8 mouse cellular contexts compared by ENCODE assay signal in the genomic region with DNA sequence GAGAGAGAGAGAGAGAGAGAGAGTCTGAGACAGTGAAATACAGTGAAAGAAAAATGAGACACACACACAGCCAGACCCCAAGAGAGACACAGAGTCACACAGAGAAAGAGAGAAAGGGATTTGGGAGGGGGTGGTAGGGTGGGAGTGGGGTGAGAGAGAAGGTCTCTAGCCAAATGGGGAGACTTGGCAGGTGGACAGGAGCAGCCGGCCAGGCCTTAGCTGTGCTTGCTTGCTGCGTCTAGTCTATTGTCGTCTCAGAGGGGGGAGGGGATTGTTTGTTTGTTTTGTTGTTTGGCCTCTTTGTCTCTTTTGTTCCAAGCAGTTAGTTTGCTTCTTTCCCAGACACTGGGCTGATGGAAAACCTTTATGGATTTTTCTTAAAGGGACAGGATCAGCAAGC.
DNase-seq lines count a peak whose midpoint lies in the region; ATAC-seq and TF ChIP-seq lines count a peak whose summit lies in the region.

No protein-coding gene starts in this region.

- no peaks in the 10 kb centered on the region for H3K27me3 ChIP-seq in heart, adult 2 months (ENCODE audit: control insufficient read depth, insufficient read depth, low read length)
- H3K27me3 ChIP-seq in forebrain, embryonic 15.5 days, result no peaks in the 10 kb centered on the region
- peaks cover 6% of the 10 kb centered on the region; the same call in 1 of the 2 replicates for H3K27me3 ChIP-seq in limb, embryonic 14.5 days (ENCODE audit: control insufficient read depth, insufficient read depth, low read length)

- H3K36me3 ChIP-seq in heart, adult 2 months (ENCODE audit: control insufficient read depth, insufficient read depth, low read length), result 0 out of 2 replicates have a peak, but pooled peaks cover 4% of the 10 kb centered on the region
- no peaks in the 10 kb centered on the region for H3K36me3 ChIP-seq in forebrain, embryonic 15.5 days
- no peaks in the 10 kb centered on the region for H3K36me3 ChIP-seq in limb, embryonic 14.5 days (ENCODE audit: control insufficient read depth, insufficient read depth, low read length)

- WGBS in heart, adult 2 months, result 16% methylated on average over 3 of the region's 3 CpGs
- WGBS in forebrain, embryonic 15.5 days, result 2% methylated on average over 3 of the region's 3 CpGs
- 25% methylated on average over 3 of the region's 3 CpGs for WGBS in limb, embryonic 14.5 days

- intact Hi-C loops in heart, adult 2 months (cut with DNase I), result loop anchor here (10.0 kb wide), 2 partner anchors 788 to 1358 kb away; no protein-coding TSS in a partner anchor
- intact Hi-C loops in heart, postnatal 36 days (cut with DNase I), result no loop called here

- H3K9me3 ChIP-seq in forebrain, embryonic 15.5 days, result no peaks in the 10 kb centered on the region
- H3K9me3 ChIP-seq in limb, embryonic 14.5 days (ENCODE audit: control insufficient read depth, low read length), result no peaks in the 10 kb centered on the region

- TF ChIP-seq EP300 in heart, adult 2 months (IDR thresholded peaks at IDR 0.05; ENCODE audit: insufficient read depth, low read depth, low read length), result no peak

- H3K4me2 ChIP-seq in forebrain, embryonic 15.5 days (replicated peaks), result peak overlapping the region; percentile 39
- H3K4me2 ChIP-seq in limb, embryonic 14.5 days (replicated peaks; ENCODE audit: low read depth, low read length, severe bottlenecking), result peak overlapping the region; percentile 13

- DNase-seq in heart, adult 2 months, result no peak
- DNase-seq in heart, postnatal 36 days, result no peak
- DNase-seq in brain, embryonic 14.5 days (ENCODE audit: low read depth), result peak; percentile 96
- no peak for DNase-seq in limb, embryonic 14.5 days (ENCODE audit: low spot score)
- no peak for DNase-seq in thymus, postnatal 0 days (ENCODE audit: low spot score)

- ATAC-seq in forebrain, embryonic 15.5 days (replicated peaks), result peak; percentile 74
- no peak for ATAC-seq in limb, embryonic 14.5 days (ENCODE audit: low FRiP score, low read depth)
- ATAC-seq in frontal cortex, adult (ENCODE audit: low TSS enrichment), result no peak
- no peak for ATAC-seq in granulocyte monocyte progenitor cell, adult 5-6 weeks (replicated peaks; ENCODE audit: poor library complexity, severe bottlenecking)

- TF ChIP-seq POLR2A in heart, adult 2 months (IDR thresholded peaks at IDR 0.05; ENCODE audit: insufficient read depth, low read depth, low read length), result no peak
- no peak for TF ChIP-seq POLR2A in brain, embryonic 14.5 days (IDR thresholded peaks at IDR 0.05; ENCODE audit: borderline replicate concordance, extremely low read depth, insufficient read depth, insufficient read length, poor library complexity, severe bottlenecking)
- TF ChIP-seq POLR2A in limb, embryonic 14.5 days (IDR thresholded peaks at IDR 0.05; ENCODE audit: borderline replicate concordance, extremely low read depth, insufficient read depth, insufficient read length), result no peak

- no peak overlapping the region for H3K4me3 ChIP-seq in heart, adult 2 months
- no peak overlapping the region for H3K4me3 ChIP-seq in forebrain, embryonic 15.5 days
- no peak overlapping the region for H3K4me3 ChIP-seq in limb, embryonic 14.5 days (replicated peaks; ENCODE audit: low read length)

- peaks cover 16% of the 10 kb centered on the region for H3K4me1 ChIP-seq in heart, adult 2 months (ENCODE audit: control insufficient read depth, insufficient read depth, low read length)
- peaks cover 73% of the 10 kb centered on the region for H3K4me1 ChIP-seq in forebrain, embryonic 15.5 days
- H3K4me1 ChIP-seq in limb, embryonic 14.5 days (ENCODE audit: control insufficient read depth, insufficient read depth, low read length), result peaks cover 37% of the 10 kb centered on the region

- H3K27ac ChIP-seq in heart, adult 2 months, result peak overlapping the region; percentile 61
- peak overlapping the region; percentile 97 for H3K27ac ChIP-seq in forebrain, embryonic 15.5 days (replicated peaks)
- H3K27ac ChIP-seq in limb, embryonic 14.5 days (replicated peaks; ENCODE audit: low read depth, low read length), result 0 out of 2 replicates have a peak overlapping the region, but pooled peaks have one; percentile 67

- no peaks in the 10 kb centered on the region for H3K79me2 ChIP-seq in heart, adult 2 months (replicated peaks; ENCODE audit: control insufficient read depth, insufficient read depth, low read length)

- H3K9ac ChIP-seq in heart, adult 2 months (ENCODE audit: low read depth, low read length), result peak overlapping the region; percentile 8; the same call in 1 of the 2 replicates
- peak overlapping the region; percentile 43 for H3K9ac ChIP-seq in forebrain, embryonic 15.5 days (replicated peaks)
- H3K9ac ChIP-seq in limb, embryonic 14.5 days (ENCODE audit: low read depth, low read length, severe bottlenecking), result no peak overlapping the region

- TF ChIP-seq CTCF in heart, adult 2 months (IDR thresholded peaks at IDR 0.05), result no peak
- no peak for TF ChIP-seq CTCF in brain, embryonic 14.5 days (IDR thresholded peaks at IDR 0.05; ENCODE audit: borderline replicate concordance, extremely low read depth, insufficient read depth, insufficient read length)
